Mouse (Mus musculus) ES-Bruce4 (cell line): ENCODE results near the gene Zscan10.

Source experiments
- CTCF ChIP-seq: IDR thresholded peaks from one replicate; pipeline ENCODE4 v1.8.1; 2011; ENCODE audit warnings: low read depth, low read length
- POLR2A ChIP-seq: IDR thresholded peaks from one replicate; pipeline ENCODE4 v1.8.1; 2011; ENCODE audit warnings: low read length; ENCODE audit not compliant: insufficient read depth

- no peak for TF ChIP-seq CTCF
- no peak for TF ChIP-seq POLR2A
Measured at GRCm38 (mm10) chr17:23563595-23564367, 36.9 kb upstream of the Zscan10 start, which contains the start of gene Zfp213.
